In the genomic region with DNA sequence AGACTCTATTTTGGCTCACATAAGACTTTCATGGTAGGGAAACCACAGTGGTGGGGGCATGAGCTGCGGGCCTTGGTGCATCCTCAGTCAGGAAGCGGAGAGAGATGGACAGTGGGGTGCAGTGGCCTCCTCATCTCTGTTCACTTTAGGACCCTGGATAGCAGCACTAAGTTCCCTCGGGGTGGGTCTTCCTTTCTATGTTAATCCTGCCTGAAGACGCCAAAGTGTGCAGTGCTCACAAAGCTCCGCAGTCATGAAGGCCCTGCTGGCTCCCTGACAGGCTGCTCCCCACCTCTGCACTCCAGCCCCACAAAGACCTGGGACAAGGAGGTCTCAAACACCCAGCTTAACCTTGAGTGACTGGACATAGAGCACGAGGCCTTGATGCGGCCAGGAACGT, we compare ENCODE assay signal across 21 mouse cellular contexts. TPM values are rescaled to one million over a fixed set of nuclear protein-coding genes. Genes with fewer than 3 reads are reported as not detected.
"Had no signal": no experiment of that assay in that cellular context is flagged by ENCODE, and none has a peak within 500 bp of the region (broad histone marks: within the 10 kb centered on the region; RNA-seq: fewer than 3 reads in every experiment).

No protein-coding gene starts in this region.

- H3K4me1 ChIP-seq: midbrain, embryonic 12.5 days; neural tube, embryonic 13.5 days; neural tube, embryonic 15.5 days; stomach, embryonic 15.5 days had no signal

- H3K9me3 ChIP-seq: midbrain, embryonic 10.5 days; midbrain, embryonic 12.5 days; neural tube, embryonic 13.5 days; neural tube, embryonic 15.5 days; stomach, embryonic 15.5 days had no signal

- DNase-seq: lung, adult 18-20 months; lung, embryonic 14.5 days; lung, postnatal 10 days; lung, postnatal 4 days; midbrain, embryonic 14.5 days; right cerebral cortex, postnatal 14 days; thymus, adult 2 months; thymus, postnatal 25 days; thymus, postnatal 4 days had no signal

- H3K4me3 ChIP-seq: midbrain, embryonic 10.5 days; midbrain, embryonic 12.5 days; myocyte; neural tube, embryonic 13.5 days; neural tube, embryonic 15.5 days; stomach, embryonic 15.5 days had no signal

- ATAC-seq: midbrain, embryonic 16.5 days had no signal

- H3K9ac ChIP-seq: lung, embryonic 14.5 days; midbrain, embryonic 12.5 days; neural tube, embryonic 13.5 days; neural tube, embryonic 15.5 days; stomach, embryonic 15.5 days had no signal

- H3K4me2 ChIP-seq: lung, embryonic 14.5 days; midbrain, embryonic 12.5 days; neural tube, embryonic 13.5 days; neural tube, embryonic 15.5 days; stomach, embryonic 15.5 days had no signal

- H3K36me3 ChIP-seq: midbrain, embryonic 10.5 days; midbrain, embryonic 12.5 days; neural tube, embryonic 13.5 days; neural tube, embryonic 15.5 days; stomach, embryonic 15.5 days had no signal

- H3K27ac ChIP-seq: midbrain, embryonic 10.5 days; midbrain, embryonic 12.5 days; neural tube, embryonic 13.5 days; neural tube, embryonic 15.5 days; stomach, embryonic 15.5 days; stomach, postnatal 0 days had no signal

RNA-seq across cellular contexts. Expression of gene Sox1, which starts 56.8 kb away (rescaled TPM):
- polyA plus RNA-seq: liver, embryonic 16.5 days; lung, embryonic 16.5 days; myocyte; spleen, adult 2 months; stomach, embryonic 15.5 days; stomach, postnatal 0 days; thymus, adult 2 months; urinary bladder, adult 2 months had no signal
